Mouse (Mus musculus) forebrain, embryonic 15.5 days (tissue): ENCODE measurements around the gene Cdk17. TPM values are rescaled to one million over a fixed set of nuclear protein-coding genes. Genes with fewer than 3 reads are reported as not detected.

Experiments
- ATAC-seq: fragments of 200-750 bp; cut with Nextera tagmentation; replicated peaks from 2 replicates; pipeline ENCODE4 v1.8.0; 2017; ENCODE audit warnings: mild to moderate bottlenecking, moderate TSS enrichment, moderate library complexity
- H3K27ac ChIP-seq: fragments of 300-500 bp; sonication (generic); replicated peaks from 2 replicates; pipeline ENCODE4 v1.5.1; 2015; ENCODE audit warnings: mild to moderate bottlenecking, inconsistent platforms
- H3K27me3 ChIP-seq: fragments of 300-500 bp; sonication (generic); 2 replicates; pipeline ENCODE4 v1.6.1; 2015; ENCODE audit warnings: inconsistent platforms
- H3K36me3 ChIP-seq: fragments of 300-500 bp; sonication (generic); 2 replicates; pipeline ENCODE4 v1.6.1; 2015; ENCODE audit warnings: mild to moderate bottlenecking, inconsistent platforms
- H3K4me1 ChIP-seq: fragments of 300-500 bp; sonication (generic); 2 replicates; pipeline ENCODE4 v1.6.1; 2015; ENCODE audit warnings: inconsistent platforms
- H3K4me2 ChIP-seq: fragments of 300-500 bp; sonication (generic); replicated peaks from 2 replicates; pipeline ENCODE4 v1.6.1; 2015; ENCODE audit warnings: mild to moderate bottlenecking, inconsistent platforms
- H3K4me3 ChIP-seq: fragments of 300-500 bp; sonication (generic); 2 replicates; pipeline ENCODE4 v1.5.1; 2015; ENCODE audit warnings: mild to moderate bottlenecking, inconsistent platforms
- H3K9ac ChIP-seq: fragments of 300-500 bp; sonication (generic); replicated peaks from 2 replicates; pipeline ENCODE4 v1.6.1; 2015; ENCODE audit warnings: mild to moderate bottlenecking, inconsistent platforms
- H3K9me3 ChIP-seq: fragments of 300-500 bp; sonication (generic); 2 replicates; pipeline ENCODE4 v1.6.1; 2016; ENCODE audit warnings: inconsistent platforms
- WGBS: fragments of 180-500 bp; shearing (Covaris S2); methylation state at CpG from one replicate; pipeline ENCODE4 v1.1.7; 2015; ENCODE audit warnings: mixed read lengths; 5-methylcytosine and 5-hydroxymethylcytosine counted together
- polyA plus RNA-seq: library from polyadenylated mRNA; unstranded; fragments of >200 nt; fragmentation: Nextera tagmentation; extraction: Ambion mirVana; gene quantifications from 2 replicates; pipeline ENCODE4 v1.2.1, GENCODE M21; 2015

The Cdk17 gene
- polyA plus RNA-seq, 1 experiment from 2014 or later, result 57.3 TPM

- ATAC-seq, result no peak
- peaks cover 5% of the 10 kb centered on the region for H3K4me1 ChIP-seq
Observed at GRCm38 (mm10) chr10:93179669-93180460, 19.2 kb downstream of the Cdk17 start.

GRCm38 (mm10) chr10:93184351-93184976 is 23.8 kb downstream of the Cdk17 start:
- H3K27me3 ChIP-seq, result no peaks in the 10 kb centered on the region
- H3K9me3 ChIP-seq, result no peaks in the 10 kb centered on the region
- no peak for ATAC-seq
- peaks cover 6% of the 10 kb centered on the region; the same call in 1 of the 2 replicates for H3K4me1 ChIP-seq
- H3K4me2 ChIP-seq, result no peak overlapping the region
- H3K36me3 ChIP-seq, result no peaks in the 10 kb centered on the region
- no peak overlapping the region for H3K27ac ChIP-seq
- no peak overlapping the region for H3K9ac ChIP-seq
- WGBS, result 83% methylated on average over 8 of the region's 8 CpGs
- no peak overlapping the region for H3K4me3 ChIP-seq

More at GRCm38 (mm10) chr10:93179669-93180460, 19.2 kb downstream of the Cdk17 start:
- no peaks in the 10 kb centered on the region for H3K9me3 ChIP-seq
- no peak overlapping the region for H3K4me2 ChIP-seq
- WGBS, result 85% methylated on average over 11 of the region's 11 CpGs
- H3K27ac ChIP-seq, result no peak overlapping the region
- no peak overlapping the region for H3K9ac ChIP-seq
- H3K27me3 ChIP-seq, result no peaks in the 10 kb centered on the region
- no peak overlapping the region for H3K4me3 ChIP-seq
- no peaks in the 10 kb centered on the region for H3K36me3 ChIP-seq

GRCm38 (mm10) chr10:93188440-93188999 is 27.8 kb downstream of the Cdk17 start:
- Histone ChIP-seq H3K4me3 (no peak overlapping the region), H3K36me3 (no peaks in the 10 kb centered on the region), H3K4me2 (no peak overlapping the region), H3K27ac (no peak overlapping the region), H3K9me3 (no peaks in the 10 kb centered on the region), H3K4me1 (peaks cover 22% of the 10 kb centered on the region), H3K9ac (no peak overlapping the region), H3K27me3 (no peaks in the 10 kb centered on the region)
- WGBS, result 72% methylated on average over 10 of the region's 10 CpGs
- no peak for ATAC-seq

- no peak overlapping the region for H3K4me3 ChIP-seq
- no peak overlapping the region for H3K27ac ChIP-seq
- H3K36me3 ChIP-seq, result no peaks in the 10 kb centered on the region
- no peak overlapping the region for H3K4me2 ChIP-seq
- no peak for ATAC-seq
- no peaks in the 10 kb centered on the region for H3K27me3 ChIP-seq
- H3K4me1 ChIP-seq, result peaks cover 37% of the 10 kb centered on the region
- H3K9ac ChIP-seq, result no peak overlapping the region
- WGBS, result 87% methylated on average over 8 of the region's 8 CpGs
- no peaks in the 10 kb centered on the region for H3K9me3 ChIP-seq
Observed at GRCm38 (mm10) chr10:93190475-93191262, 30.0 kb downstream of the Cdk17 start.

- no peak for ATAC-seq
- WGBS, result 83% methylated on average over 6 of the region's 6 CpGs
- Histone ChIP-seq H3K9ac (no peak overlapping the region), H3K4me1 (peaks cover 24% of the 10 kb centered on the region), H3K9me3 (no peaks in the 10 kb centered on the region), H3K27ac (no peak overlapping the region), H3K27me3 (no peaks in the 10 kb centered on the region), H3K4me2 (no peak overlapping the region), H3K36me3 (0 out of 2 replicates have a peak, but pooled peaks cover 3% of the 10 kb centered on the region), H3K4me3 (no peak overlapping the region)
Observed at GRCm38 (mm10) chr10:93197092-93197491, 36.4 kb downstream of the Cdk17 start.

GRCm38 (mm10) chr10:93198958-93199357 is 38.3 kb downstream of the Cdk17 start:
- H3K9ac ChIP-seq, result no peak overlapping the region
- no peaks in the 10 kb centered on the region for H3K9me3 ChIP-seq
- no peak for ATAC-seq
- WGBS, result 91% methylated on average over 3 of the region's 3 CpGs
- H3K4me3 ChIP-seq, result no peak overlapping the region
- no peaks in the 10 kb centered on the region for H3K27me3 ChIP-seq
- H3K27ac ChIP-seq, result no peak overlapping the region
- H3K4me2 ChIP-seq, result no peak overlapping the region
- 0 out of 2 replicates have a peak, but pooled peaks cover 3% of the 10 kb centered on the region for H3K36me3 ChIP-seq
- H3K4me1 ChIP-seq, result peaks cover 23% of the 10 kb centered on the region

GRCm38 (mm10) chr10:93201846-93202458 is 41.3 kb downstream of the Cdk17 start:
- 86% methylated on average over 6 of the region's 6 CpGs for WGBS
- Histone ChIP-seq H3K4me1 (peaks cover 9% of the 10 kb centered on the region; the same call in 1 of the 2 replicates), H3K36me3 (0 out of 2 replicates have a peak, but pooled peaks cover 3% of the 10 kb centered on the region), H3K27ac (no peak overlapping the region), H3K4me3 (no peak overlapping the region), H3K9me3 (no peaks in the 10 kb centered on the region), H3K9ac (no peak overlapping the region), H3K27me3 (no peaks in the 10 kb centered on the region), H3K4me2 (no peak overlapping the region)
- ATAC-seq, result no peak

- WGBS, result 89% methylated on average over 4 of the region's 4 CpGs
- H3K9me3 ChIP-seq, result no peaks in the 10 kb centered on the region
- no peak for ATAC-seq
Observed at GRCm38 (mm10) chr10:93205287-93205956, 44.7 kb downstream of the Cdk17 start.

GRCm38 (mm10) chr10:93207176-93207575 is 46.5 kb downstream of the Cdk17 start:
- Histone ChIP-seq H3K4me2 (no peak overlapping the region), H3K9ac (no peak overlapping the region), H3K4me1 (peaks cover 6% of the 10 kb centered on the region; the same call in 1 of the 2 replicates), H3K27me3 (no peaks in the 10 kb centered on the region), H3K9me3 (no peaks in the 10 kb centered on the region), H3K36me3 (peaks cover 8% of the 10 kb centered on the region; the same call in 1 of the 2 replicates), H3K27ac (no peak overlapping the region), H3K4me3 (no peak overlapping the region)
- ATAC-seq, result no peak
- 91% methylated on average over 5 of the region's 5 CpGs for WGBS

More at GRCm38 (mm10) chr10:93205287-93205956, 44.7 kb downstream of the Cdk17 start:
- Histone ChIP-seq H3K27ac (no peak overlapping the region), H3K4me1 (peaks cover 9% of the 10 kb centered on the region; the same call in 1 of the 2 replicates), H3K27me3 (no peaks in the 10 kb centered on the region), H3K9ac (no peak overlapping the region), H3K36me3 (0 out of 2 replicates have a peak, but pooled peaks cover 4% of the 10 kb centered on the region), H3K4me3 (no peak overlapping the region), H3K4me2 (no peak overlapping the region)

- 91% methylated on average over 2 of the region's 2 CpGs for WGBS
- Histone ChIP-seq H3K9ac (no peak overlapping the region), H3K9me3 (no peaks in the 10 kb centered on the region), H3K4me2 (no peak overlapping the region), H3K36me3 (peaks cover 37% of the 10 kb centered on the region), H3K27me3 (no peaks in the 10 kb centered on the region), H3K4me1 (0 out of 2 replicates have a peak, but pooled peaks cover 2% of the 10 kb centered on the region), H3K4me3 (no peak overlapping the region), H3K27ac (no peak overlapping the region)
- no peak for ATAC-seq
Observed at GRCm38 (mm10) chr10:93212699-93213098, 52.0 kb downstream of the Cdk17 start.

GRCm38 (mm10) chr10:93213339-93213738 is 52.7 kb downstream of the Cdk17 start:
- WGBS, result 89% methylated on average over 7 of the region's 7 CpGs
- Histone ChIP-seq H3K4me2 (no peak overlapping the region), H3K36me3 (peaks cover 44% of the 10 kb centered on the region), H3K9ac (no peak overlapping the region), H3K4me1 (0 out of 2 replicates have a peak, but pooled peaks cover 2% of the 10 kb centered on the region), H3K27me3 (no peaks in the 10 kb centered on the region), H3K27ac (no peak overlapping the region), H3K4me3 (no peak overlapping the region), H3K9me3 (no peaks in the 10 kb centered on the region)
- ATAC-seq, result no peak
